Mouse (Mus musculus) naive thymus-derived CD4-positive, alpha-beta T cell, adult 5 months (primary cell): ENCODE results near the gene Olfr930. TPM values are rescaled to one million over a fixed set of nuclear protein-coding genes. Genes with fewer than 3 reads are reported as not detected.

Source experiments
- polyA plus RNA-seq: library from polyadenylated mRNA; unstranded; fragments of 100-300 nt; shearing (Covaris generic); gene quantifications from one replicate; pipeline ENCODE4 v1.2.1, GENCODE M21; 2017

Gene Olfr930
- polyA plus RNA-seq, result not detected

DNA sequence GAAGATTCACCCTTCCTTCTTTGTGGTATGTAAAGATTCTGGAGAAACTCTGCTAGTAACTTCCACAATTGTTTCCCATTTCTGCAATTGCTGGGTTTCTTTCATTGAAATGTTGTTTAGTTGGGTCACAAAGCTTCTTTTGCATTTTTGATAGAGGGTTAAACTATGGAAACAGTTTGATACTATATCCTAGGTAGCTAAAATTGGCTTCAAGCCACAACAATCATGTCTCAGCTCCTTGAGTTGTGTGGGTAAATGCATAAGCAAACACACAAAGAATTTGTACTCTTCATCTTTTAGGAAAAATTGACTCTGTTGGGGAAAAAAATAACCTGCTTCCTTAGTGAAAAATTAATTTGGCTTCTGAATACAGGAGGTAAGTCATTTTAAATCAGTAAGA lies at the start of gene Olfr930:
Olfr930 (plus strand) TSS at position 301 of the 400 bp plus-strand sequence.

GRCm38 (mm10) chr9:38972013-38972412 lies 42.4 kb downstream of the Olfr930 start, which contains the start of gene Olfr933:
Gene Olfr933 (plus strand): TSS chr9:38972313.

Other genes with a start within 250 kb of the Olfr930 start
- gene Olfr919, start 226.1 kb upstream of the Olfr930 start, polyA plus RNA-seq, result not detected
- 7.8 TPM for gene Vwa5a, start 211.5 kb upstream of the Olfr930 start, polyA plus RNA-seq
- 0.17 TPM for gene Olfr920, start 177.5 kb upstream of the Olfr930 start, polyA plus RNA-seq
- gene Olfr921, start 156.7 kb upstream of the Olfr930 start, polyA plus RNA-seq, result not detected
- gene Olfr922, start 115.2 kb upstream of the Olfr930 start, polyA plus RNA-seq, result not detected
- not detected for gene Olfr923, start 103.3 kb upstream of the Olfr930 start, polyA plus RNA-seq
- gene Olfr924, start 85.4 kb upstream of the Olfr930 start, polyA plus RNA-seq, result not detected
- gene Olfr26, start 74.7 kb upstream of the Olfr930 start, polyA plus RNA-seq, result not detected
- not detected for gene Olfr926, start 52.7 kb upstream of the Olfr930 start, polyA plus RNA-seq
- not detected for gene Olfr933, start 42.5 kb downstream of the Olfr930 start, polyA plus RNA-seq
- gene Olfr934, start 58.5 kb downstream of the Olfr930 start, polyA plus RNA-seq, result not detected
- gene Olfr935, start 69.9 kb downstream of the Olfr930 start, polyA plus RNA-seq, result not detected
- gene Olfr146, start 93.6 kb downstream of the Olfr930 start, polyA plus RNA-seq, result not detected
- not detected for gene Olfr937, start 135.1 kb downstream of the Olfr930 start, polyA plus RNA-seq
- gene Olfr938, start 149.1 kb downstream of the Olfr930 start, polyA plus RNA-seq, result not detected
- not detected for gene Olfr27, start 198.3 kb downstream of the Olfr930 start, polyA plus RNA-seq
- 0.07 TPM for gene Olfr943, start 236.5 kb downstream of the Olfr930 start, polyA plus RNA-seq